Mouse (Mus musculus) kidney, adult 11 months (tissue): ENCODE data around the gene Susd2.
A peak's percentile ranks its signal among the peaks of the same experiment; 100 is the strongest.

Experiments
- DNase-seq: peaks from one replicate; pipeline ENCODE4 v3.0.0; 2022

The Susd2 gene

GRCm38 (mm10) chr10:75651381-75652068, 7.7 kb upstream of the Susd2 start:
- peak; percentile 77 for DNase-seq

- DNase-seq = no peak
Observed at GRCm38 (mm10) chr10:75650306-75650902, 6.6 kb upstream of the Susd2 start.

GRCm38 (mm10) chr10:75649406-75649995, 5.7 kb upstream of the Susd2 start:
- no peak for DNase-seq

- DNase-seq = no peak
Observed at GRCm38 (mm10) chr10:75649001-75649400, 5.2 kb upstream of the Susd2 start.

GRCm38 (mm10) chr10:75648091-75648490, 4.3 kb upstream of the Susd2 start:
- no peak for DNase-seq

- peak; percentile 87 for DNase-seq
Observed at GRCm38 (mm10) chr10:75647362-75647761, 3.6 kb upstream of the Susd2 start.

- no peak for DNase-seq
Observed at GRCm38 (mm10) chr10:75646406-75646805, 2.6 kb upstream of the Susd2 start.

- no peak for DNase-seq
Observed at GRCm38 (mm10) chr10:75645616-75646015, 1.8 kb upstream of the Susd2 start.

GRCm38 (mm10) chr10:75642891-75643290, 917 bp downstream of the Susd2 start:
- no peak for DNase-seq

- DNase-seq = peak; percentile 59
Observed at GRCm38 (mm10) chr10:75642436-75642835, 1.4 kb downstream of the Susd2 start.

GRCm38 (mm10) chr10:75641721-75642222, 2.0 kb downstream of the Susd2 start:
- no peak for DNase-seq

- no peak for DNase-seq
Observed at GRCm38 (mm10) chr10:75637711-75638110, 6.1 kb downstream of the Susd2 start.

- no peak for DNase-seq
Observed at GRCm38 (mm10) chr10:75636084-75636786, 7.6 kb downstream of the Susd2 start.

- peak; percentile 69 for DNase-seq
Observed at GRCm38 (mm10) chr10:75635693-75636055, 8.1 kb downstream of the Susd2 start.

GRCm38 (mm10) chr10:75635019-75635692, 8.7 kb downstream of the Susd2 start:
- no peak for DNase-seq

- DNase-seq = no peak
Observed at GRCm38 (mm10) chr10:75634610-75635009, 9.2 kb downstream of the Susd2 start.

- DNase-seq = no peak
Observed at GRCm38 (mm10) chr10:75633576-75634139, 10.2 kb downstream of the Susd2 start.

GRCm38 (mm10) chr10:75633048-75633447, 10.8 kb downstream of the Susd2 start:
- DNase-seq = no peak

- DNase-seq = no peak
Observed at GRCm38 (mm10) chr10:75632633-75633032, 11.2 kb downstream of the Susd2 start.

GRCm38 (mm10) chr10:75627490-75627889, 16.3 kb downstream of the Susd2 start:
- DNase-seq = no peak

- no peak for DNase-seq
Observed at GRCm38 (mm10) chr10:75626991-75627390, 16.8 kb downstream of the Susd2 start.

- DNase-seq = no peak
Observed at GRCm38 (mm10) chr10:75625920-75626319, 17.9 kb downstream of the Susd2 start.

- DNase-seq = no peak
Observed at GRCm38 (mm10) chr10:75620818-75621217, 23.0 kb downstream of the Susd2 start.
